Comparison of ENCODE assay signal across 24 mouse cellular contexts in genomic region chr13:53292244-53292643, GRCm38 (mm10).
"Had no signal": no experiment of that assay in that cellular context is flagged by ENCODE, and none has a peak within 500 bp of the region (broad histone marks: within the 10 kb centered on the region; RNA-seq: fewer than 3 reads in every experiment).

No protein-coding gene starts in this region.

- H3K4me1 ChIP-seq: hindbrain, embryonic 13.5 days; hindbrain, embryonic 15.5 days; liver, embryonic 13.5 days; liver, embryonic 15.5 days had no signal

- H3K36me3 ChIP-seq: heart, embryonic 13.5 days; heart, embryonic 15.5 days; hindbrain, embryonic 13.5 days; hindbrain, embryonic 15.5 days; liver, embryonic 13.5 days; liver, embryonic 15.5 days had no signal

- H3K9me3 ChIP-seq: heart, embryonic 13.5 days; heart, embryonic 15.5 days; hindbrain, embryonic 13.5 days; hindbrain, embryonic 15.5 days; liver, embryonic 13.5 days; liver, embryonic 15.5 days had no signal

- H3K27ac ChIP-seq: heart, adult 2 months; heart, embryonic 13.5 days; heart, embryonic 15.5 days; hindbrain, embryonic 13.5 days; hindbrain, embryonic 15.5 days; hindbrain, postnatal 0 days; kidney, postnatal 0 days; liver, embryonic 13.5 days; liver, embryonic 15.5 days had no signal

- H3K27me3 ChIP-seq: heart, embryonic 15.5 days; hindbrain, embryonic 15.5 days had no signal

- DNase-seq: forebrain, postnatal 0 days; gastrocnemius, postnatal 14 days; gastrocnemius, postnatal 36 days; heart, adult 11 months; heart, adult 2 months; heart, postnatal 14 days; heart, postnatal 36 days; kidney, adult 11 months; kidney, adult 2 months; kidney, adult 9 months; kidney, postnatal 14 days; kidney, postnatal 36 days; layer of hippocampus, adult 9-11 months; layer of hippocampus, postnatal 36 days; liver; liver, embryonic 13.5 days had no signal

- ATAC-seq: forebrain, postnatal 0 days; hindbrain, postnatal 0 days had no signal

- H3K4me3 ChIP-seq: heart, adult 2 months; heart, embryonic 13.5 days; heart, embryonic 15.5 days; hindbrain, embryonic 13.5 days; hindbrain, embryonic 15.5 days; liver, embryonic 13.5 days; liver, embryonic 15.5 days had no signal

- H3K9ac ChIP-seq: forebrain, postnatal 0 days; heart, embryonic 13.5 days; heart, embryonic 15.5 days; hindbrain, embryonic 13.5 days; hindbrain, embryonic 15.5 days; liver, embryonic 13.5 days; liver, embryonic 15.5 days had no signal

- H3K4me2 ChIP-seq: hindbrain, embryonic 13.5 days; hindbrain, embryonic 15.5 days; liver, embryonic 11.5 days; liver, embryonic 13.5 days; liver, embryonic 15.5 days had no signal
